ENCODE assay signal across 8 mouse cellular contexts in genomic region chr9:110243221-110243833, GRCm38 (mm10). TPM values are rescaled to one million over a fixed set of nuclear protein-coding genes. Genes with fewer than 3 reads are reported as not detected.
DNase-seq lines count a peak whose midpoint lies in the region; ATAC-seq and TF ChIP-seq lines count a peak whose summit lies in the region.

Cspg5 (plus strand) TSS chr9:110243783.

- 88% methylated on average over 7 of the region's 7 CpGs for WGBS in embryonic facial prominence, embryonic 12.5 days
- WGBS in neural tube, embryonic 12.5 days: 85% methylated on average over 7 of the region's 7 CpGs

- peaks cover 24% of the 10 kb centered on the region for H3K36me3 ChIP-seq in embryonic facial prominence, embryonic 12.5 days
- peaks cover 30% of the 10 kb centered on the region for H3K36me3 ChIP-seq in neural tube, embryonic 12.5 days

- no peak for TF ChIP-seq CTCF in layer of hippocampus, adult 2 months (conservative IDR thresholded peaks at IDR 0.05)

- DNase-seq in layer of hippocampus, adult 2 months (ENCODE audit: low spot score in 2 of 2): no peak
- no peak for DNase-seq in layer of hippocampus, adult 11-12 months (ENCODE audit: low spot score)
- no peak for DNase-seq in left cerebral cortex, adult 8-10 months (ENCODE audit: low spot score in 2 of 2)
- DNase-seq in cerebellum, adult 9-11 months: no peak
- no peak for DNase-seq in cerebellum, postnatal 25 days

- H3K4me1 ChIP-seq in embryonic facial prominence, embryonic 12.5 days: peaks cover 7% of the 10 kb centered on the region; the same call in 1 of the 2 replicates
- peaks cover 31% of the 10 kb centered on the region for H3K4me1 ChIP-seq in neural tube, embryonic 12.5 days

- peak within 1 kb of the TSS; percentile 78 for H3K4me3 ChIP-seq in layer of hippocampus, adult 2 months
- H3K4me3 ChIP-seq in embryonic facial prominence, embryonic 12.5 days: peak within 1 kb of the TSS; percentile 66
- peak within 1 kb of the TSS; percentile 71; the same call in 1 of the 2 replicates for H3K4me3 ChIP-seq in neural tube, embryonic 12.5 days

- H3K4me2 ChIP-seq in embryonic facial prominence, embryonic 12.5 days (replicated peaks): peak within 1 kb of the TSS; percentile 100
- H3K4me2 ChIP-seq in neural tube, embryonic 12.5 days (replicated peaks): peak within 1 kb of the TSS; percentile 100

- H3K9me3 ChIP-seq in embryonic facial prominence, embryonic 12.5 days: no peaks in the 10 kb centered on the region
- H3K9me3 ChIP-seq in neural tube, embryonic 12.5 days: no peaks in the 10 kb centered on the region

- no peak within 1 kb of the TSS; the same call in 1 of the 2 replicates for H3K9ac ChIP-seq in embryonic facial prominence, embryonic 12.5 days
- no peak within 1 kb of the TSS for H3K9ac ChIP-seq in neural tube, embryonic 12.5 days

- ATAC-seq in embryonic facial prominence, embryonic 12.5 days (ENCODE audit: insufficient number of reproducible peaks, insufficient read depth, low FRiP score, low TSS enrichment): no peak
- ATAC-seq in neural tube, embryonic 12.5 days (ENCODE audit: low FRiP score, low read depth): no peak
- no peak for ATAC-seq in frontal cortex, adult (ENCODE audit: low TSS enrichment)

- peaks cover 50% of the 10 kb centered on the region for H3K27me3 ChIP-seq in embryonic facial prominence, embryonic 12.5 days
- no peaks in the 10 kb centered on the region for H3K27me3 ChIP-seq in neural tube, embryonic 12.5 days (replicated peaks)

- H3K27ac ChIP-seq in layer of hippocampus, adult 2 months: peak within 1 kb of the TSS; percentile 98
- H3K27ac ChIP-seq in embryonic facial prominence, embryonic 12.5 days: no peak within 1 kb of the TSS
- no peak within 1 kb of the TSS for H3K27ac ChIP-seq in neural tube, embryonic 12.5 days

RNA-seq across cellular contexts. Expression of gene Cspg5, which starts in this region (rescaled TPM):
- total RNA-seq in layer of hippocampus, adult 2 months (2021): 100 to 1,000 TPM; 277 to 278 TPM
- 5.3 and 5.4 TPM in 2 replicates for polyA plus RNA-seq in embryonic facial prominence, embryonic 12.5 days (2016; fragmentation: Nextera tagmentation; extraction: Ambion mirVana)
- total RNA-seq in left cerebral cortex, adult 8-10 months (2022): 100 to 1,000 TPM; 360 to 411 (median 377) TPM
- polyA plus RNA-seq in neural tube, embryonic 12.5 days (2016; fragmentation: Nextera tagmentation; extraction: Ambion mirVana): 36.2 and 42.6 TPM in 2 replicates
